Mouse (Mus musculus): Measurements from ENCODE around the gene Tbcd.
A peak's percentile ranks its signal among the peaks of the same experiment; 100 is the strongest.

Tbcd gene

DNA sequence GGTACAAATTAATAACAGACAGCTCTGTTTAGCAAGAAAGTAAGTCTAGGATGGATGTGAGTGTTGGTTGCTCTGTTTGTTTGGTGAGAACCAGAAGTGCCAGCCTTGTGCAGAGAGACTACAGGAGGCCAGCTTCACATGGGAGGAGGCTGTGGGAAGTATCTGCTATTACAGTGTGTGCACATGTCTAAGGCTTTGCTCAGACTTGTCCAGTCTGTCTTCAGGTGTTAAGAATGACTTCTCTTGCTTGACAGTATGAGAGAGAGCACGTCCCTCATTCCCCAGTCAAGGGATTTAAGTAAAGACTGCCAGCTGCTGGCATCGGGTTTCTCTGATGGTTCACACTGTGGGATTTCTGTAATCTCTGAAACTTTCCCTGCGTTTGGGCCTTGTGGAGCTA is 149.7 kb downstream of the Tbcd start:
- DNase-seq = no peak

DNA sequence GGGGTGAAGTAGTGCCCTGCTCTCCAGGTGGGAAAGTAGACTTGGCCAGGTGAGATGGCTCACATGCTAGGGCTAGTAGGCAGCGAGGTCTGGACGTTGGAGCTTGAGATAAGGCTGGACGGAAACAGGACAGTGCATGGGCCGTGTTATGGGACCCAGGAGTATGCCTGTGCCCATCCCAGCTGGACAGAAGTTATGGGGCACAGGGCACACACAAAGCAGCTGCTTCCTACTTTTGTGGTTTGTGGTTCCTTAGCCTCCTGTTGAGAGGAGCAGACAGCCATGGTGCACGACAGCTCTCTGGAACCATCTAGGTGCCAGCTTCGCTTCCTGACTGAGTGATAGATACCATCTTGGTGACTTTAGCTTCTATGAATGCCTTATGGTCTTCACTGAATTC is 153.9 kb downstream of the Tbcd start:
- DNase-seq = no peak

DNA sequence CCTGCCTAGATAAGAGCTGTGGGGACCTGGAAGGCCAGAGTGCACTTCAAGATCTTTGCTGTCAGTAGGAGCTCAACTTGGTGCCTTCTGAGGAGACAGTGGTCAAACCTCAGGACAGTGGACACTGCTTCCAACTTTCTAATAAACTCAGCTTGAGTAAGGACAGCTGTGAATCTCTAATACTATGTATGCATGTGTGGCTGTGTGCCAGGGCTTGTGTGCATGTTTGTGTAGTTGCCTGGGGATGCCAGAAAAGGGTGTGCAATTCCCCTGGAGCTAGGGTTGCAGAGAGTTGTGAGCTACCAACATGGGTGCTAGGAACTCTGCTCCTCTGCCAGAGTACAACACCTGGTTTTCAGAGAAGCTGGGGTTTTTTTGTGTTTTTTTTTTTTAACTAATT is 159.2 kb downstream of the Tbcd start:
- DNase-seq = no peak

DNA sequence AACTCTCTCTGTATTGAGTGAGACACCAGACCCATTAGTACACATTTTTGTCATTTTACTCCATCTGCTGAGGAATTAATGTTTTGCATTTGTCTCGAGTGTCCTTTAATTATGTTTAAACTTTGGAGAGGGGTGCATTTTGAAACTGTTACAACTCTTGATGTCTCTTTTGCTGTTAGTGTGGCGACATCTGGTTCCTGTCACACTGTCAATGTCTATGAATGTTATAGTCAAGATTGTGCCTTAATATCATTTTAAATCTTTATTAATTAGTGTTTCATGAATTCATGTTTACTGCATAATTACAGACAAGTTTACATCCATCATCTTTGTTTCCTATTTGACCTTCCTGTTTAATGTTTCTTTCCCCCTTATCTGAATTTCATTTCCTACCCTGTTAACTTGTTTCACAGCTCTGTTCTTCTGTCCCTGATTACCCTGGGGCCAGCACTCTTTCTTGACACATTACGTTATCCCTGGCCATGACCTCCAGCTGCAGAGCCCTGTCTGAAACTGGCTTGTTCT is 164.3 kb downstream of the Tbcd start:
- DNase-seq = no peak

DNA sequence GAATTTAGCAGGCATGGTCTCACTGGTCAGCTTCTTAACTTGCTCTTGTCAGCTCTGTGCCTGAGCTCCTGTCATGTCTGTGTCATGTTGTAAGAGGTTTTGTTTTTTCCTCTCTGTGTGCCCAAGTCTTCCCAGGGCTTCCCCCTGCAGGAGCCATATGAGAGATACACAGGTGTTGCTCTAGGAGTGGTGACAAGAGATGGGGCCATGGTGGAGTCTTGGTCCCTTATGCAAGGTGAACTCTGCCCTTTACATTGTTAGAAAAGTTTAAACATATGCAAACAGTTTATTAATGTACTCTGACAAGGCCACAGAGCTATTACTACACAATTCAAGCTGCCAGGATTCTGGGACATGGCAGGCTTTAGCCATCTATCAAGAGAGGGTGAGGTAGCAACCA is 164.8 kb downstream of the Tbcd start:
- DNase-seq = no peak

DNA sequence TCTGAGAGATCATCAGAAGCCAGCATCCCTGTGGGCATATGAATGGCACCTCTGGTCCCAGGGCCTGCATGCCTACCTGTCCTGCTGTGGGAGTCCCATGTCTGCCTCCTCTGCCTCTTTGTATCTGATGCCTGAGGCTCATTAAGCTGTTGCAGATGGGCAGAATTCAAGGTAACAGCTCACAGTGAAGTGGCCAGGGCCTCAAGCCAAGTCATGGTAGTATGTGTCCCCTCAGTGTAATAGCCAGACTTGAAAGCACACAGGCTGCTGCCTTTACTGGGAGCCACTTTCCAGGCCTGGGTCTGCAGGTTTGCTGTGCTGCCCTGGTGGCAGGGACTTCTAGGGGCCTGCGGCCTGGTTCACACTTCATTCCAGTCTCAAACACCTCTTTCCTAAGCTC is 165.6 kb downstream of the Tbcd start:
- no peak for DNase-seq

DNA sequence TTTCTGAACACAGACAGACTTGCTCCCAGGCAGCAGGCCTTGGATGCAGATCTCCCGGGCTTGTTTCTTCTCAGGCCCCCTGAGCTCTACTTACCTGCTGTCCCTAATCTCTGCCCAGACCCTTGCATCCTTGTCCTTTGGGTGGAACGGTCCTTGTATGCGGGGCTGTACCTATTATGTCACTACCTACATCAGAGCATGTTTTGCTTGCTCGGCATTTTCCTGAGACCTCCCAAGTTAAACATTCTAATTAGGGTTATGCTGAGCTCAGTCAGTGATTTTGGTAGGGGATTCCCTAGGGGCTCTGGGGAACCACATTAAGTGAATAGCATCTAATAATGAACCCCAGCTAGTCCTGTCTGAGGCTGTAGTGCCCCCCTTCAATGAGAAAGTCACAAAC is 173.3 kb downstream of the Tbcd start:
- no peak for DNase-seq

DNA sequence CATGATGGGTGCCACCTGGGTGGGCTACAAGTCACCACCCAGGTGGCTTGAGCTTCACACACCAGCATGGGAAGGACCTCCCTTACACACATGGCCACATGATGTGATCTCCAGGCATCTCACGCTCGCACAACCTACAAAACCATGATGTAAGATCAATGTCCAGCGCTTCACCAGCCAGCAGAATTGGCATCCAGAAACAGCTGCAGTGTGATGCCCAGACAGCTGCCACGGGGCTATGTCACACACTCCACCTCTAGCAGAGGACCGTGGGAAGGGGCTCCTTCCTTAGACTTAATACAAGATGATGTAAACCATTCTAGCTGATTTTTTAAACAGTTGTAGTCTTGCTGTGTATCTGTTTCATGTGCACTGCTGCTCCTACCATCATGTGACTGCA is 175.8 kb downstream of the Tbcd start:
- DNase-seq = no peak

DNA sequence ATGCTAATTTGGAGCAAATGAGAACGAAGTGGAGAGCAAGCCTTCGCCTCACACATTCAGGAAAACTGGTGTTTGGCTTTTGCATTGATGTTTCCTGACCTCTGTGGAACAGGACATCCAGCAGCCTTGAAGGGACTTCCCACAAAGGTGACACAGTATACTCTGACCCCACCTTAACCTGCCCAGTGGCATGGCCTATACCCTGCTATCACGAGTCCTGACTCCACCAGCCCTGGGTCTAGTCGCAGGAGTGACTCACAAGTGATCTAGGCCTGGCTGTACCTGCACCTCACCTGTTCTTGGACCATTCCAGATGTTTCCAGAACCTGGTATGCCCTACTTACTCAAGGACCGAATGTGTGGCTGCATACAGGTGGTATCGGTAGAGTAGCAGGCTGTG is 177.8 kb downstream of the Tbcd start:
- DNase-seq = no peak

DNA sequence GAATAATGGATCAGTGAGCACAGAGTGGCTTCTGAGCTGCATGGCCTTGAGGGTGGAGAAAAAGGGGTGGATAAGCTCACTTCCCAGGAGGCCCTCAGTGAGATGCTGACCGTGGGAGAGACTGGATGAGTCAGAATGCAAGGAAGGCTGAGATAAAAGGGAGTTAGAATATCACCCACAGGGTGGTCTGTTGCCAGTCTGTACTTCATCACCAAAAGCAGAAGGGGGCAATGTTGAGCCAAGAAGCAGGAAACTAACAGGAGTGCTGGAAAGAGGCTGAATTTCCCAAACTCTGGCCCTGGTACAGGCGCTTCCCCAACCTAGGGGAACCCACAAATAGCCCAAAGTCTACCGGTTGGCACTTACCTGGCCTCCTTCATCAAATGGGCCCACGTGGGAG is 178.7 kb downstream of the Tbcd start:
- DNase-seq = no peak

DNA sequence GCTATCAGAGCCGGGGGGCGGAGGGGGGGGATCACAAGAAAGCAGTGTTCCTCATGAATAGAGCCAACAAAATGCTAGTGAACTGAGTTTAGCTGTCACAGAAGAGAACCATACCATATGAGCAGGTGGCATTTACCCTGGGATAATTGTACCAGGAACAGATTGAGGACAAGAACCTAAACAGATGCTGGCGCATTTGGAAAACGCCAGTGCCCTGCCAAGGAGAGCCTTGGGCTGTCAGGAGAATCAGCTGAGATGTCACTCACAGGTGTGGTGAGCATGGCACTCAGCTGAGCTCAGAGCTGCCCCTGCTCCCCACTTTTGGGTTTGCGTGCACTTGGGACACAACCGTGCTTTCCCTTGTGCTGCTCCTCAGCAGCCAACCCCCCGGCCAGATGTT is 179.7 kb downstream of the Tbcd start:
- DNase-seq = no peak

DNA sequence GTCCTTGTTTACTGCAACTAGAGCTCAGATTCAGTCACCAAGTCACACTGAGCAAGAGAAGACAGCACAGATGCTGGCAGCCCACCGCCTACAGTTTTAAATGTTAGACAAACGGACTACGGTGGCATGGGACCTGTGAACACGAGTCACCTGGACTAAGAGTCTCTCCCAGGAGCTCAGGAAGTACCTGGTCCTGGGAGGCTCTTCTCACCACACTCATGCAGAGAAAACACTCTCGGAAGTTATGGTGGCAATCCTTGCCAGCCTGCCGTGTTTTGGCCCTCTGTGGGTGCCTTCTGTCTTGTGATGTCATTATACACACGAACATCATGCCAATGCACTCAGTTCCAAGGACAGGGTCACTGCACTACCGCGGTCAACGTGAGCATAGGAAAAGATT is 184.9 kb downstream of the Tbcd start:
- DNase-seq = no peak

DNA sequence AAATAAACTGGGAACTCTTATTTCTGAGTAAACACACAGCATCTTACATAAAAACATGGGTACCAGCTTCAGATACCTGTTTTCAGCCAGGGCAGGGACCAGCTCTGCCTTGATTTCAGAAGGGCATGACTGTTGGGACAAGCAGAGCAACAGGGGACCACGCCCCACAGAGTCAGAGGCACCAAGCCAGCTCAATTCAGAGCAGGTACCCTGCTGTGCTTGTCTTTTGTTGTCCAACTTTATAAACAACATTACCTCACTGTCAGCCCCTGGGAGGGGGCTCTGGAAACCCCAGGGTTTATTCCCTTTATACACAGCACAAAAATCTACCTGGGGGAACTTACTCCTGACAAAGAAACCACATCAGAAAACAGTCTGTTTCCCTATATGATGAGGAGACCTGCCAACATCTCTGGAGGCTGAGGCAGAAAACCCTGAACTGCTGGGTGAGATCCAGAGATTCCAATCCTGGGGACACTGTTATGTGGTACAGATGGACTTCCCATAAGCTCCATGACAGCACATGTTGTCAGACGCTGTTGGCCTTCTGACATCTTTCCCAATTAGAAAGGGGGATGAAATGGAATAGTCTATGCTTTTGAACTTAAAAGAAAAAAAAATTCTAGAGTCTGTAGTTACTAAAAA is 189.9 kb downstream of the Tbcd start:
- no peak for DNase-seq

DNA sequence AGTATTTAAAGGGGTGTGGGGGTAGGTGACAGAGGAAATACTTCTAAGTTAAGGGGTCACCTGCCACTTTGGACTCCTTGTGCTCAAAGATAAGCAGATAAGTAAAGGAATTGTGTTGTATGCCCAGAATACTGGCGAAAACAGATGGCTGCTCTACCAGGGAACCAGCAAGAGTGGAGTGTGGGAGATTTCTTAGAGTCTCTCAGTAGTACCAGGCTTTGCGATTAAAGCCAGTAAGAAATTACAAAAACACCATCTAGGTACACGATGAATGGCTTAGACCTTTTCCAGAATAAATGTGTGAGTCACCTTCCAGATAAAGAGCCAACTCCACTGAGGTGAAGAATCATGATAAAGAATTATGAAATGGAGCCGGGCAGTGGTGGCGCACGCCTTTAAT is 193.6 kb downstream of the Tbcd start:
- no peak for DNase-seq

DNA sequence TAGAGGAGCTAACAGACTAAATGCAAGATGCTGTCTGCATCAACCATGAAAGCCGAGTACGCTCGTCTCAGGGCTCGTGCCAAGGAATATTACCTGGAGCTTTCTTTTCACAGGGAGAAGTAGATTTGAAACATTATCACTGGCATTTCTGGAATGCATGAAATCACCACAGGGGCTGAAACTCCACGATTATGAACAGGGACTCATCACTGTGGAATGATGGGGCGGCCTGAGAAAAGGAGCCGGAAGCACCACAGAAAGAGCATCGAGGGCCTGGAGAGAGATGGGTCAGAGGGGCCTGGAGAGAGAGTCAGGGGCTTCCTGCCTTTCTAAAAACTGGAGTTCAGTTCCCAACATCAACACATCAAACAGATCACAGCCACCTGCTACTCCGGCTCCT is 195.6 kb downstream of the Tbcd start:
- no peak for DNase-seq

DNA sequence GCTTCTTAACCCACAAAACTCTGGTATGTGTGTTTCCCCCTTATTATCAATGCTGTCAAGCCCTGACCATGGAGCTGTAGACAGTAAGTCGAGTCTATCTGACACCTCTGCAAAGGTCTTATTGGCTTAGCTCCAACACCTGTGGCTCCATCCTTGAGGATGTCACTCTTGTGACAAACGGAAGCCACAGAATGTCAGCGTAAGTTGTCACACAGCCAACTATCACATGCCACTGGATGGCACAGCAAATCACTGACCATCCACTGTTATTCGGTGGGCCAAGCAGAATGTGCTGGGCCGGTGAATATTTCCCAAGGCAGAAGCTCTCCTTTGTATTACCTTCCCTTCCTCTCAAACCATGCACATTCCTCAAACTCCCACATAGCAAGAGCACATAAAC is 196.4 kb downstream of the Tbcd start:
- no peak for DNase-seq

DNA sequence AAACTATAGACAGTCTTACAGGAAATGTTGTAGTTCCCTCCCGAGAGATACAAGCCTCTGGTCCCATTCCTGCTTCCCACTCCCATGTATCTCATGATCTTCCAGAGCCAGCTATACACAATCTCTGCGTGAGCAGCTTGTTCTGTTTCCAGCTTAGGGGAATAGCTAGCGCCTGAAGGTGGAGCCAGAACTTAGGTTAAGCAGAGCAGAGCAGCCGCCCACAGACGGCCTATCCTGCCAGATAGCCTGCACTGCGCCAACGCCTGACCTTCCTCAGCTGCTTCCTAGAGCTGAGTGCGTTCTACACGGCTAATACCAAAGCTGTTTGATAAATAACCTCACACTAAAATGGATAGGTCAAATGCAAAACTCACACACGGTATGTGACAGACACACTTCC is 198.2 kb downstream of the Tbcd start:
- no peak for DNase-seq

DNA sequence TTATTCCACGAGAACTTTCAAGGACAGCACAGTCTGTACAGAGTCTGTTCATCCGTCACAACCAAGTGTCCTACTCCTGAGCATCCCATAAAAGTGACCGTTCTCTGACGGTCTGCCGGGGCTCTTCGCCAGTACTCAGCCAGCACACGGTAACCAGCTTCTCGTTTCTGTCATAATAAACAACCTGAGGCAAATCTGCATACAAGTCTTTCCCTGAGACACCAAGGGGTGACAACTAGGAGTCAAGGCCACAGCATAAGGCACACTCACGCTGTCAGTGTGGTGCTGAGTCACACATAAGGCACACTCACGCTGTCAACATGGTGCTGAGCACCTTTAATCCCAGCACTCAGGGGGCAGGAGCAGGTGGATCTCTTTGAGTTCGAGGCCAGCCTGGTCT is 198.9 kb downstream of the Tbcd start:
- DNase-seq = no peak

DNA sequence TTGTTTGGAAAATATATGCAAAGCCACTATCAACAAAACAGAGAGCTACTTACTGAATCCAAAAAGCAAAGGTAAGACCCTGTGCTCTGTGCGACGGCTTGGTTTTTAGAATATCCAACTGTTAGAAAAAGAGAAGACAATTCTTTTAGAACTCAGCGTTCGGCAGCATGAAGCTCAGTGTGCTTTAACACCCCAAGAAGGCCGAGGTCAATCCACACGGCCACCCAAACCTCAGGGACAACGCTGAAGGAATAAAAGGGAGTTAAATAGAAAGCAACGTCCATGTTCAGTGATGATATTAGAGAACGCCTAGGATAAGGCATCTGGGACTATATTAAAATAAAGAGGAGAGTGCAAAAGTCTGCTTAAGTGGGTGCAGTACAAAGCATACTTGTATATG is 199.8 kb downstream of the Tbcd start:
- no peak for DNase-seq

DNA sequence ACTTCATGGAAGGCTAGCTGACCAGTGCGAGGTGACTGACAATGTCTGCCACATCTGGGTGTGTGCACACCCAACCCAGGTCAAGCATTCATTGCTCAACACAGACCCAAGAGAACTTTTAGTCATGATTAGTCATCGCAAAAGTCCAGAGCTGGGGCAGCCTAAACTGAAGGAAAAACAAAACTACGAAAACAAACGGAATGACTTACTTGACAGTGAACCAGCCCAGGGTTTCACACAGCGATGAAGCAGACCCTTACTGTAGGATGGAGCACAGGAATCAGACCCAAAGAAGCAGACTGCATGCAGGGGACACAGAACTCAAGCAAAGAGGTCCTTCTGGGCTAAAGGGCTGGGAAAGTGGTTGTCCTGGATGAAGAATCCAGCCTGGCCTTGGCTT is 200.2 kb downstream of the Tbcd start:
- DNase-seq = no peak

DNA sequence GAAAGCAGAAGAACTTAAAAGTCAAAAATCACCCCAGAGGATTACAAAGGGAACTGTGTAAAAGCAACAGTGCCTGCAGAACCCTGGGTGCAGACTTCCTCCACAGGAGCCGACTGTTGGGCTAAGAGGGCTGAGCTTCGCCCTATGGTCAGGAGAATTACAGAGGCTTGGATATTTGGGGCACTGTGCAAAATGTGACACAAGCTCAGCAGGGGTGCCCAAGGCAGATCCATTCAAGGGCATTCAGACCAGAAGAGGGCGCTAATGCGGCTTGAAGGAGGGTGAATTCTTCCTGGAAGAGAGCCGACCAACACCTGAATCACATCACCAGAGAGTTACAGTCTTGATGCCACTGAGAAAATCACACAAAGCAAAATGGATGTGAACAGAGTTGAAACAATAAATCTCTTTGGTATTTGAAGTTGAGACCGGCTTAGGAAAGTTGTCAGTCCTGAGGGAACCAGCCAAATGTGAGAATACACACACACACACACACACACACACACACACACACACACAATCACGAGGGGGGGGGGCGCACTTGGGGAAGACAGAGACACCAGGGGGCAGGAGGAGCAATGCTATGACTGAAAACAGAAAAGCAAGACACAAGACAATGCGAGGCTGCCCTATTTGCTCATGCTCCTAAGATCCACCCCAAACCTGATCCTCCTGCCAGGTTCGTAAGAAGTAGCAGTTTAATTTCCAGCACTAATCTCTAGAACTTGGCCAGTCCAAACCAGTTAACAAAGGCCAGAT is 201.0 kb downstream of the Tbcd start:
- peak; percentile 69 to 72 for DNase-seq

DNA sequence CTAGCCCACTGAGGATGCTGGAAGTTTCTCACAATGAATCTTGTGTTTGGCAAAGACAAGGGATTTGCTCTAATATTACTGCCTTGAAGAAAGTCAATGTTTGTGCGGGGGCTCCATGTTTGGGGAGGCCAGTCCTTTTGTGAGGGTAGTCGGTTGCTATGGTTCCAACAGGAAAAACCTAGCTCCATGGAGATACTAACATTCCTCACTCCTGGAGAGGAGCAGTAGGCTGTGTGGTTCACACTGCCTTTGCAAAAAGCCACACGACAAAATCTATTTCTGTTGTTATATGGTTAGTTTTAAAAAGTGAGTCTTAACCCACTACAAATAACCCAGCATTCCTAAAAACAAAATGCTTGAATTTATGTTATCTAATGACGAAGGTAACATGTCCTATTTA is 201.9 kb downstream of the Tbcd start:
- no peak for DNase-seq

DNA sequence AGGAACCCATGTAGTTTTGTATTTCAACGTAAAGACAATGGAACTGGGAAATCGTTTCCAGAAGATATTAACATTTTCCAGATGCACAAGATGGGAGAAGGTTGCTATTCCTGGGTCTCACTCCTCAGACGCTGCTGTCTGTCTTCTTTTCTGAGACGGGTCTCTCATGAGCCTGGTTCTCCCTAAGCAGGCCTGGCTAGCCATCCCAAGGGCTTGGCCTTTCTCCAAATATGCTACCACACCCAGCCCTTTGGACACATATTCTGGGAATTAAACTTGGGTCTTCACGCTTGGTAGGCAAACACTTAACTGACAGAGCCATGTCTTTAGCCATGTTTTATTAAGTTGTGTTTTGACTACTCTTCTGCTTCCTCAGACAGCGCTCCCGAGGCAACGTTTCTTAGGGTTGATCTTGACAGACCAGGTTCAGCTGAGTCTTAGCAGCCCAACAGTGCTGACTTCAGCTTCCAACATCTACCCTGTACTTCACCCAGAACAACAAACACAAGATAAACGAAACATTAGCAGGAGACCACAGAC is 202.7 kb downstream of the Tbcd start:
- no peak for DNase-seq

DNA sequence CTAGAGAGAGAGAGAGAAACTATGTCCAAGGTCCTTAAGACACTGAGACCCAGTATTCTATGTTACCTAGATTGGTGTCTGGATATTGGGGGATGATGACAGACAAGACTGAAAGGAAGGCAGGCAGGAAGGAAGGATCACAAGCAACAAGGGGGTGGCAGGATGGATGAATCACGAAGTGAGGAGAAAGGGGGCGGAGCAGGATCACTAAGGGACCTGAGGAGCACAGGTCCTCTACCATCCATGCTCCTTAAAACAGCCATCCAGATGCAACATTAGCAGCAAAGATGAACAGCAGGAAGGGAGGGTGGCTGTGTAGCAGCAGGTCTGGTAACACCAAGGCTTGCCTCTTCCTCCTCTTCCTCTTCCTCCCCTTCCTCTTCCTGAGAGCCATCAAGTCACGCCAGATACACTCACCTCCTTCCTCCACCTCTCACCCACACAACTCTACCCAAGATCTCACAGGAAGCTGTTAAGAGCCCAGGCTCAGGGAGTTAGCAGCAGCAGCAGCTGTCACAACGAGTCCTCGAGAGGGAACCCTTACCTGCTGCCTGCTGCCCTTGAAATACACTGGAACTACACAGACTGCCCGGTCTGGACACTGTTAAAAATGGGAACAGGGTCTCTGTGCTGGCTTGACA is 203.5 kb downstream of the Tbcd start:
- peak; percentile 6 to 17 for DNase-seq

Data from thymus, postnatal 36 days (tissue).